In the genomic region with DNA sequence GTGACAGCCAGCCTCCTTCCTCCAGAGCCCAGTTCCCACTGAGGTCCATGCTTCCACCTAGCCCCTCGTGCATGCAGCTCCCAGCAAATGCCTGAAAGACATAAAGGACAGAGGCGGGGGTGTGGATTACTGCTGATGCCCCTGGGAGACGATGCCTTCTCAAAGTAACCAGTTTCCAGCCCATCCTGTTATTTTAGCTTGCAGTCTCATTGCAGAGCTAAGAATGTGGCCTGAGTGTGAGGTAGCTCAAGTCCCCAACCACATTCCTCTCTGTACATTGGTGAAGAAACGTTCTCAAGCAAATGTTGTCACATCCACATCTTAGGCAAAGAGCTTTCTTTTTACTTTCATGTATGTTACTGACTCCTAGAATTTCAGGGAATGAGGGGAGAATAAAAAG, we compare ENCODE assay signal across 9 mouse cellular contexts. TPM values are rescaled to one million over a fixed set of nuclear protein-coding genes. Genes with fewer than 3 reads are reported as not detected.
DNase-seq lines count a peak whose midpoint lies in the region; ATAC-seq and TF ChIP-seq lines count a peak whose summit lies in the region.
"Had no signal": no experiment of that assay in that cellular context is flagged by ENCODE, and none has a peak within 500 bp of the region (broad histone marks: within the 10 kb centered on the region; RNA-seq: fewer than 3 reads in every experiment).

A gene (minus strand): TSS at position 101 of the 400 bp plus-strand sequence.

- H3K27me3 ChIP-seq in intestine, embryonic 15.5 days (replicated peaks): no peaks in the 10 kb centered on the region
- H3K27me3 ChIP-seq in intestine, postnatal 0 days (replicated peaks; ENCODE audit: control insufficient read depth, insufficient read depth, low read length): no peaks in the 10 kb centered on the region
- no peaks in the 10 kb centered on the region for H3K27me3 ChIP-seq in ES-Bruce4 (ENCODE audit: control insufficient read depth, insufficient read depth, low read length, poor library complexity, severe bottlenecking)
- H3K27me3 ChIP-seq in embryonic facial prominence, embryonic 12.5 days: no peaks in the 10 kb centered on the region
- H3K27me3 ChIP-seq in liver, embryonic 11.5 days (replicated peaks; ENCODE audit: control insufficient read depth, insufficient read depth, low read length): no peaks in the 10 kb centered on the region
- peaks cover 20% of the 10 kb centered on the region; the same call in 1 of the 2 replicates for H3K27me3 ChIP-seq in liver, embryonic 12.5 days (replicated peaks)

- TF ChIP-seq POLR2A in ES-Bruce4 (IDR thresholded peaks at IDR 0.05; ENCODE audit: insufficient read depth, low read length): no peak

- H3K27ac ChIP-seq in intestine, embryonic 15.5 days: no peak within 1 kb of the TSS
- H3K27ac ChIP-seq in intestine, postnatal 0 days (ENCODE audit: low read depth, low read length): no peak within 1 kb of the TSS
- no peak within 1 kb of the TSS for H3K27ac ChIP-seq in ES-Bruce4 (ENCODE audit: insufficient read depth, low read length)
- H3K27ac ChIP-seq in embryonic facial prominence, embryonic 12.5 days: no peak within 1 kb of the TSS
- no peak within 1 kb of the TSS for H3K27ac ChIP-seq in liver, embryonic 11.5 days (ENCODE audit: low read depth, low read length)
- H3K27ac ChIP-seq in liver, embryonic 12.5 days: no peak within 1 kb of the TSS

- H3K4me1 ChIP-seq in intestine, embryonic 15.5 days (replicated peaks): peaks cover 2% of the 10 kb centered on the region; the same call in 1 of the 2 replicates
- H3K4me1 ChIP-seq in intestine, postnatal 0 days (replicated peaks; ENCODE audit: control insufficient read depth, insufficient read depth, low read length): no peaks in the 10 kb centered on the region
- H3K4me1 ChIP-seq in ES-Bruce4 (ENCODE audit: control insufficient read depth, insufficient read depth, low read length): peaks cover 14% of the 10 kb centered on the region
- H3K4me1 ChIP-seq in embryonic facial prominence, embryonic 12.5 days: peaks cover 35% of the 10 kb centered on the region
- peaks cover 4% of the 10 kb centered on the region; the same call in 1 of the 2 replicates for H3K4me1 ChIP-seq in liver, embryonic 11.5 days (replicated peaks; ENCODE audit: control insufficient read depth, insufficient read depth, low read length)
- H3K4me1 ChIP-seq in liver, embryonic 12.5 days: no peaks in the 10 kb centered on the region; the same call in 1 of the 2 replicates

- intact Hi-C loops in heart, postnatal 36 days (cut with DNase I): no loop called here

- no peak for ATAC-seq in intestine, embryonic 15.5 days
- no peak for ATAC-seq in intestine, postnatal 0 days
- no peak for ATAC-seq in embryonic facial prominence, embryonic 12.5 days (ENCODE audit: insufficient number of reproducible peaks, insufficient read depth, low FRiP score, low TSS enrichment)
- ATAC-seq in liver, embryonic 11.5 days (replicated peaks; ENCODE audit: low FRiP score): no peak
- ATAC-seq in liver, embryonic 12.5 days: no peak

- no peak within 1 kb of the TSS for H3K4me3 ChIP-seq in intestine, embryonic 15.5 days (replicated peaks)
- no peak within 1 kb of the TSS for H3K4me3 ChIP-seq in intestine, postnatal 0 days (ENCODE audit: low read depth, low read length)
- no peak within 1 kb of the TSS for H3K4me3 ChIP-seq in ES-Bruce4 (ENCODE audit: low read depth, low read length)
- no peak within 1 kb of the TSS for H3K4me3 ChIP-seq in embryonic facial prominence, embryonic 12.5 days
- no peak within 1 kb of the TSS for H3K4me3 ChIP-seq in liver, embryonic 11.5 days (ENCODE audit: low read depth, low read length)
- no peak within 1 kb of the TSS for H3K4me3 ChIP-seq in liver, embryonic 12.5 days

- no peak for DNase-seq in heart, postnatal 36 days
- no peak for DNase-seq in liver, embryonic 11.5 days (ENCODE audit: low spot score)
- no peak for DNase-seq in embryo, embryonic 11 days

- H3K9me3 ChIP-seq in intestine, embryonic 15.5 days: no peaks in the 10 kb centered on the region
- no peaks in the 10 kb centered on the region for H3K9me3 ChIP-seq in intestine, postnatal 0 days (ENCODE audit: control insufficient read depth)
- no peaks in the 10 kb centered on the region for H3K9me3 ChIP-seq in ES-Bruce4 (replicated peaks; ENCODE audit: control insufficient read depth, insufficient read depth, low read length, poor library complexity, severe bottlenecking)
- no peaks in the 10 kb centered on the region for H3K9me3 ChIP-seq in embryonic facial prominence, embryonic 12.5 days
- H3K9me3 ChIP-seq in liver, embryonic 11.5 days (ENCODE audit: control insufficient read depth, low read length): no peaks in the 10 kb centered on the region
- no peaks in the 10 kb centered on the region for H3K9me3 ChIP-seq in liver, embryonic 12.5 days (replicated peaks)

- no peaks in the 10 kb centered on the region for H3K36me3 ChIP-seq in intestine, embryonic 15.5 days
- H3K36me3 ChIP-seq in intestine, postnatal 0 days (ENCODE audit: control insufficient read depth, insufficient read depth): no peaks in the 10 kb centered on the region
- no peaks in the 10 kb centered on the region for H3K36me3 ChIP-seq in ES-Bruce4 (ENCODE audit: control insufficient read depth, insufficient read depth, low read length, poor library complexity, severe bottlenecking)
- no peaks in the 10 kb centered on the region for H3K36me3 ChIP-seq in embryonic facial prominence, embryonic 12.5 days
- no peaks in the 10 kb centered on the region for H3K36me3 ChIP-seq in liver, embryonic 11.5 days (ENCODE audit: control insufficient read depth, insufficient read depth, low read length)
- no peaks in the 10 kb centered on the region for H3K36me3 ChIP-seq in liver, embryonic 12.5 days

- H3K4me2 ChIP-seq in intestine, embryonic 15.5 days (replicated peaks): no peak within 1 kb of the TSS
- H3K4me2 ChIP-seq in intestine, postnatal 0 days (replicated peaks; ENCODE audit: low read depth): no peak within 1 kb of the TSS
- no peak within 1 kb of the TSS for H3K4me2 ChIP-seq in embryonic facial prominence, embryonic 12.5 days (replicated peaks)
- no peak within 1 kb of the TSS for H3K4me2 ChIP-seq in liver, embryonic 11.5 days
- H3K4me2 ChIP-seq in liver, embryonic 12.5 days: no peak within 1 kb of the TSS

- WGBS in intestine, embryonic 15.5 days: 54% methylated on average over 4 of the region's 4 CpGs
- WGBS in intestine, postnatal 0 days: 65% methylated on average over 4 of the region's 4 CpGs
- WGBS in embryonic facial prominence, embryonic 12.5 days: 45% methylated on average over 4 of the region's 4 CpGs
- WGBS in liver, embryonic 11.5 days: 54% methylated on average over 4 of the region's 4 CpGs
- WGBS in liver, embryonic 12.5 days (ENCODE audit: insufficient replicate concordance): 41% methylated on average over 4 of the region's 4 CpGs

- H3K9ac ChIP-seq in intestine, embryonic 15.5 days: no peak within 1 kb of the TSS
- no peak within 1 kb of the TSS for H3K9ac ChIP-seq in intestine, postnatal 0 days (ENCODE audit: low read depth, low read length)
- H3K9ac ChIP-seq in ES-Bruce4 (ENCODE audit: low read depth, poor library complexity, severe bottlenecking): no peak within 1 kb of the TSS
- H3K9ac ChIP-seq in embryonic facial prominence, embryonic 12.5 days: no peak within 1 kb of the TSS
- H3K9ac ChIP-seq in liver, embryonic 11.5 days (ENCODE audit: low read depth, low read length): no peak within 1 kb of the TSS
- no peak within 1 kb of the TSS for H3K9ac ChIP-seq in liver, embryonic 12.5 days

- TF ChIP-seq EP300 in ES-Bruce4 (IDR thresholded peaks at IDR 0.05; ENCODE audit: insufficient read depth, low read depth, low read length): no peak

- TF ChIP-seq CTCF in intestine, postnatal 0 days (IDR thresholded peaks at IDR 0.05; ENCODE audit: low read depth): no peak
- no peak for TF ChIP-seq CTCF in ES-Bruce4 (IDR thresholded peaks at IDR 0.05; ENCODE audit: low read depth, low read length)

RNA-seq across cellular contexts. Expression of the gene that starts here (rescaled TPM):
- 10.1 and 11.7 TPM in 2 replicates for polyA plus RNA-seq in intestine, embryonic 15.5 days (2015; fragmentation: Nextera tagmentation; extraction: Ambion mirVana)
- polyA plus RNA-seq in intestine, postnatal 0 days (2015; fragmentation: Nextera tagmentation; extraction: Ambion mirVana): 3.2 and 3.6 TPM in 2 replicates
- polyA plus RNA-seq in ES-Bruce4 (2011; ENCODE audit: insufficient read depth, insufficient read length, low read depth, missing spikeins): 36.0 and 40.6 TPM in 2 replicates
- 33.7 and 35.1 TPM in 2 replicates for polyA plus RNA-seq in embryonic facial prominence, embryonic 12.5 days (2016; fragmentation: Nextera tagmentation; extraction: Ambion mirVana)
- 10 to 100 TPM; 52.8 to 58.6 TPM for total RNA-seq in heart, postnatal 36 days (2021)
- 8.5 and 9.5 TPM in 2 replicates for polyA plus RNA-seq in liver, embryonic 11.5 days (2014; fragmentation: Nextera tagmentation; extraction: Ambion mirVana)
- 3.4 and 3.9 TPM in 2 replicates for polyA plus RNA-seq in liver, embryonic 12.5 days (2016; fragmentation: Nextera tagmentation; extraction: Ambion mirVana)
- total RNA-seq: hematopoietic stem cell, adult 5-6 weeks had no signal
